In genomic region chr11:120171168-120171567, GRCm38 (mm10) we compare ENCODE assay signal across 12 mouse cellular contexts. TPM values are rescaled to one million over a fixed set of nuclear protein-coding genes. Genes with fewer than 3 reads are reported as not detected.
DNase-seq lines count a peak whose midpoint lies in the region; ATAC-seq lines count a peak whose summit lies in the region.
"Had no signal": no experiment of that assay in that cellular context is flagged by ENCODE, and none has a peak within 500 bp of the region (broad histone marks: within the 10 kb centered on the region; RNA-seq: fewer than 3 reads in every experiment).

No protein-coding gene starts in this region.

- H3K9ac ChIP-seq in hindbrain, embryonic 12.5 days: no peak overlapping the region
- H3K9ac ChIP-seq in liver, embryonic 12.5 days: no peak overlapping the region
- H3K9ac ChIP-seq: forebrain, postnatal 0 days; hindbrain, embryonic 15.5 days had no signal

- no peak for ATAC-seq in hindbrain, embryonic 12.5 days (ENCODE audit: low FRiP score)
- 0 out of 2 replicates have a peak, but pooled peaks have one; percentile 25 for ATAC-seq in liver, embryonic 12.5 days
- ATAC-seq in megakaryocyte-erythroid progenitor cell, adult 5-6 weeks (replicated peaks; ENCODE audit: low FRiP score, low TSS enrichment, poor library complexity, severe bottlenecking): no peak
- ATAC-seq: activated CD4-positive, CD25-positive, alpha-beta regulatory T cell, adult 4 months; forebrain, postnatal 0 days had no signal

- H3K27ac ChIP-seq in hindbrain, embryonic 10.5 days: peak overlapping the region; percentile 46
- H3K27ac ChIP-seq in hindbrain, embryonic 12.5 days: no peak overlapping the region
- H3K27ac ChIP-seq in embryonic facial prominence, embryonic 10.5 days (replicated peaks): peak overlapping the region; percentile 71
- H3K27ac ChIP-seq in liver, embryonic 12.5 days: no peak overlapping the region
- H3K27ac ChIP-seq: hindbrain, embryonic 15.5 days had no signal

- H3K27me3 ChIP-seq in hindbrain, embryonic 10.5 days (ENCODE audit: insufficient read depth, poor library complexity, severe bottlenecking): peaks cover 6% of the 10 kb centered on the region; the same call in 1 of the 2 replicates
- H3K27me3 ChIP-seq in hindbrain, embryonic 12.5 days: no peaks in the 10 kb centered on the region
- peaks cover 16% of the 10 kb centered on the region for H3K27me3 ChIP-seq in embryonic facial prominence, embryonic 10.5 days (replicated peaks; ENCODE audit: low read depth, poor library complexity, severe bottlenecking)
- H3K27me3 ChIP-seq in liver, embryonic 12.5 days (replicated peaks): peaks cover 14% of the 10 kb centered on the region; the same call in 1 of the 2 replicates
- H3K27me3 ChIP-seq: hindbrain, embryonic 15.5 days had no signal

- no peaks in the 10 kb centered on the region for H3K36me3 ChIP-seq in hindbrain, embryonic 10.5 days
- H3K36me3 ChIP-seq in hindbrain, embryonic 12.5 days: no peaks in the 10 kb centered on the region
- no peaks in the 10 kb centered on the region for H3K36me3 ChIP-seq in embryonic facial prominence, embryonic 10.5 days (replicated peaks)
- no peaks in the 10 kb centered on the region for H3K36me3 ChIP-seq in liver, embryonic 12.5 days
- H3K36me3 ChIP-seq: hindbrain, embryonic 15.5 days had no signal

- H3K4me1 ChIP-seq in hindbrain, embryonic 10.5 days (replicated peaks): peaks cover 54% of the 10 kb centered on the region
- H3K4me1 ChIP-seq in hindbrain, embryonic 12.5 days: peaks cover 19% of the 10 kb centered on the region
- peaks cover 79% of the 10 kb centered on the region for H3K4me1 ChIP-seq in embryonic facial prominence, embryonic 10.5 days
- peaks cover 20% of the 10 kb centered on the region for H3K4me1 ChIP-seq in liver, embryonic 12.5 days

- no peak overlapping the region for H3K4me2 ChIP-seq in hindbrain, embryonic 12.5 days (replicated peaks)
- H3K4me2 ChIP-seq in liver, embryonic 12.5 days: no peak overlapping the region
- H3K4me2 ChIP-seq: hindbrain, embryonic 15.5 days had no signal

- DNase-seq in hindbrain, embryonic 10.5 days (ENCODE audit: low spot score): peak; percentile 43
- peak; percentile 40 for DNase-seq in Muller cell, postnatal 12 days (ENCODE audit: inconsistent ontology term)
- DNase-seq in embryonic facial prominence, embryonic 10.5 days (ENCODE audit: low spot score): peak; percentile 87
- DNase-seq in B cell, adult 2 months: no peak
- DNase-seq: forebrain, postnatal 0 days; heart, adult 11 months; kidney, postnatal 36 days had no signal

- H3K9me3 ChIP-seq in hindbrain, embryonic 10.5 days: no peaks in the 10 kb centered on the region
- H3K9me3 ChIP-seq in hindbrain, embryonic 12.5 days (replicated peaks): no peaks in the 10 kb centered on the region
- no peaks in the 10 kb centered on the region for H3K9me3 ChIP-seq in embryonic facial prominence, embryonic 10.5 days
- no peaks in the 10 kb centered on the region for H3K9me3 ChIP-seq in liver, embryonic 12.5 days (replicated peaks)
- H3K9me3 ChIP-seq: hindbrain, embryonic 15.5 days had no signal

- 50% methylated on average over 8 of the region's 8 CpGs for WGBS in hindbrain, embryonic 10.5 days
- 49% methylated on average over 8 of the region's 8 CpGs for WGBS in hindbrain, embryonic 12.5 days
- 20% methylated on average over 8 of the region's 8 CpGs for WGBS in embryonic facial prominence, embryonic 10.5 days
- WGBS in liver, embryonic 12.5 days (ENCODE audit: insufficient replicate concordance): 55% methylated on average over 8 of the region's 8 CpGs

- no peak overlapping the region for H3K4me3 ChIP-seq in hindbrain, embryonic 10.5 days
- H3K4me3 ChIP-seq in hindbrain, embryonic 12.5 days: no peak overlapping the region
- H3K4me3 ChIP-seq in embryonic facial prominence, embryonic 10.5 days: peak overlapping the region; percentile 4
- no peak overlapping the region for H3K4me3 ChIP-seq in liver, embryonic 12.5 days
- H3K4me3 ChIP-seq: hindbrain, embryonic 15.5 days had no signal

RNA-seq across cellular contexts. Expression of gene Slc38a10, which starts 20.0 kb away (rescaled TPM):
- 99.1 and 114 TPM in 2 replicates for polyA plus RNA-seq in hindbrain, embryonic 10.5 days (2016; fragmentation: Nextera tagmentation; extraction: Ambion mirVana)
- 121 and 125 TPM in 2 replicates for polyA plus RNA-seq in hindbrain, embryonic 12.5 days (2016; fragmentation: Nextera tagmentation; extraction: Ambion mirVana)
- 99.0 and 103 TPM in 2 replicates for polyA plus RNA-seq in embryonic facial prominence, embryonic 10.5 days (2016; fragmentation: Nextera tagmentation; extraction: Ambion mirVana)
- polyA plus RNA-seq in liver, embryonic 12.5 days (2016; fragmentation: Nextera tagmentation; extraction: Ambion mirVana): 54.9 and 55.2 TPM in 2 replicates
- 47.0 and 56.6 TPM in 2 replicates for total RNA-seq in megakaryocyte-erythroid progenitor cell, adult 5-6 weeks (2014; fragmentation: Nextera tagmentation)
- total RNA-seq in megakaryocyte-erythroid progenitor cell, adult 5-6 weeks (2017): 33.2 and 37.4 TPM in 2 replicates

Comparison
In these comparisons a context has a peak if more than half of its experiments do, and no peak if none do; other contexts are left out.
1. H3K27ac ChIP-seq: peak in hindbrain, embryonic 10.5 days (single experiment) and embryonic facial prominence, embryonic 10.5 days (single experiment); none in hindbrain, embryonic 12.5 days (single experiment) and liver, embryonic 12.5 days (single experiment).
2. DNase-seq: peak in hindbrain, embryonic 10.5 days (single experiment), Muller cell, postnatal 12 days (single experiment) and embryonic facial prominence, embryonic 10.5 days (single experiment); none in B cell, adult 2 months (0 of 2).